In genomic region chr13:111893221-111893713, GRCm38 (mm10) we compare ENCODE assay signal across 11 mouse cellular contexts.
A peak's percentile ranks its signal among the peaks of the same experiment; 100 is the strongest.
DNase-seq lines count a peak whose midpoint lies in the region; ATAC-seq lines count a peak whose summit lies in the region.
"Had no signal": no experiment of that assay in that cellular context is flagged by ENCODE, and none has a peak within 500 bp of the region (broad histone marks: within the 10 kb centered on the region; RNA-seq: fewer than 3 reads in every experiment).

No protein-coding gene starts in this region.

- ATAC-seq in kidney, embryonic 15.5 days (replicated peaks; ENCODE audit: low FRiP score) = no peak
- ATAC-seq in neural tube, embryonic 12.5 days (ENCODE audit: low FRiP score, low read depth) = no peak

- H3K4me1 ChIP-seq in kidney, embryonic 15.5 days = peaks cover 31% of the 10 kb centered on the region
- peaks cover 16% of the 10 kb centered on the region for H3K4me1 ChIP-seq in limb, embryonic 10.5 days
- peaks cover 4% of the 10 kb centered on the region for H3K4me1 ChIP-seq in neural tube, embryonic 12.5 days

- no peak overlapping the region for H3K9ac ChIP-seq in kidney, embryonic 15.5 days
- no peak overlapping the region for H3K9ac ChIP-seq in neural tube, embryonic 12.5 days

- H3K27me3 ChIP-seq in kidney, embryonic 15.5 days = no peaks in the 10 kb centered on the region
- 0 out of 2 replicates have a peak, but pooled peaks cover 5% of the 10 kb centered on the region for H3K27me3 ChIP-seq in limb, embryonic 10.5 days (ENCODE audit: low read depth, poor library complexity, severe bottlenecking)
- H3K27me3 ChIP-seq in neural tube, embryonic 12.5 days (replicated peaks) = no peaks in the 10 kb centered on the region

- H3K9me3 ChIP-seq in kidney, embryonic 15.5 days (replicated peaks) = no peaks in the 10 kb centered on the region
- no peaks in the 10 kb centered on the region for H3K9me3 ChIP-seq in limb, embryonic 10.5 days (replicated peaks)
- no peaks in the 10 kb centered on the region for H3K9me3 ChIP-seq in neural tube, embryonic 12.5 days

- peak overlapping the region; percentile 36 for H3K4me2 ChIP-seq in kidney, embryonic 15.5 days
- H3K4me2 ChIP-seq in neural tube, embryonic 12.5 days (replicated peaks) = peak overlapping the region; percentile 41

- WGBS in kidney, embryonic 15.5 days = 8% methylated on average over 14 of the region's 14 CpGs
- 12% methylated on average over 14 of the region's 14 CpGs for WGBS in limb, embryonic 10.5 days
- 16% methylated on average over 14 of the region's 14 CpGs for WGBS in neural tube, embryonic 12.5 days

- no peak overlapping the region for H3K4me3 ChIP-seq in kidney, embryonic 15.5 days (replicated peaks)
- H3K4me3 ChIP-seq in limb, embryonic 10.5 days = peak overlapping the region; percentile 9; the same call in 1 of the 2 replicates
- no peak overlapping the region for H3K4me3 ChIP-seq in neural tube, embryonic 12.5 days

- no peaks in the 10 kb centered on the region for H3K36me3 ChIP-seq in kidney, embryonic 15.5 days
- no peaks in the 10 kb centered on the region for H3K36me3 ChIP-seq in limb, embryonic 10.5 days
- no peaks in the 10 kb centered on the region for H3K36me3 ChIP-seq in neural tube, embryonic 12.5 days

- 0 out of 2 replicates have a peak overlapping the region, but pooled peaks have one; percentile 16 for H3K27ac ChIP-seq in kidney, embryonic 15.5 days
- no peak overlapping the region for H3K27ac ChIP-seq in limb, embryonic 10.5 days
- no peak overlapping the region for H3K27ac ChIP-seq in neural tube, embryonic 12.5 days

- DNase-seq in kidney, adult 11 months = no peak
- DNase-seq in c-Kit-positive CD71-negative TER-119-negative erythroid progenitor cells, embryonic 14.5 days (ENCODE audit: low read depth) = peak; percentile 29
- peak; percentile 36 for DNase-seq in limb, embryonic 10.5 days (ENCODE audit: low spot score)
- no peak for DNase-seq in cerebellum, adult 9-11 months
- DNase-seq in T-cell, adult 2 months (ENCODE audit: low spot score) = no peak
- DNase-seq: gastrocnemius, postnatal 10 days; heart, postnatal 36 days; layer of hippocampus, postnatal 36 days; lung, postnatal 14 days had no signal

Comparison
In these comparisons a context has a peak if more than half of its experiments do, and no peak if none do; other contexts are left out.
1. DNase-seq: peak in c-Kit-positive CD71-negative TER-119-negative erythroid progenitor cells, embryonic 14.5 days (single experiment) and limb, embryonic 10.5 days (single experiment); none in kidney, adult 11 months (single experiment), cerebellum, adult 9-11 months (single experiment) and T-cell, adult 2 months (single experiment).